Mouse (Mus musculus): Measurements from ENCODE around the gene Rasa4.

GRCm38 (mm10) chr5:136084891-136085651, 1.4 kb downstream of the Rasa4 start:
- TF ChIP-seq NELFE (IDR thresholded peaks at IDR 0.05; ENCODE audit: low read depth, low read length) (no peak), EP300 (IDR thresholded peaks at IDR 0.05; ENCODE audit: low read depth in 1 of 2, low read length in 2 of 2) (no peak), POLR2AphosphoS2 (IDR thresholded peaks at IDR 0.05; ENCODE audit: low read length) (no peak), ZC3H11A (IDR thresholded peaks at IDR 0.05; ENCODE audit: low read depth, low read length) (no peak), SMC3 (IDR thresholded peaks at IDR 0.05; ENCODE audit: low read depth, low read length) (no peak), TAL1 (IDR thresholded peaks at IDR 0.05; ENCODE audit: low read length) (no peak)
